Mouse (Mus musculus): ENCODE results near the gene Clec16a. TPM values are rescaled to one million over a fixed set of nuclear protein-coding genes. Genes with fewer than 3 reads are reported as not detected.

Gene Clec16a
- 19.8 and 24.7 TPM in 2 replicates for polyA plus RNA-seq (2012; rRNA removed; ENCODE audit: low replicate concordance)

DNA sequence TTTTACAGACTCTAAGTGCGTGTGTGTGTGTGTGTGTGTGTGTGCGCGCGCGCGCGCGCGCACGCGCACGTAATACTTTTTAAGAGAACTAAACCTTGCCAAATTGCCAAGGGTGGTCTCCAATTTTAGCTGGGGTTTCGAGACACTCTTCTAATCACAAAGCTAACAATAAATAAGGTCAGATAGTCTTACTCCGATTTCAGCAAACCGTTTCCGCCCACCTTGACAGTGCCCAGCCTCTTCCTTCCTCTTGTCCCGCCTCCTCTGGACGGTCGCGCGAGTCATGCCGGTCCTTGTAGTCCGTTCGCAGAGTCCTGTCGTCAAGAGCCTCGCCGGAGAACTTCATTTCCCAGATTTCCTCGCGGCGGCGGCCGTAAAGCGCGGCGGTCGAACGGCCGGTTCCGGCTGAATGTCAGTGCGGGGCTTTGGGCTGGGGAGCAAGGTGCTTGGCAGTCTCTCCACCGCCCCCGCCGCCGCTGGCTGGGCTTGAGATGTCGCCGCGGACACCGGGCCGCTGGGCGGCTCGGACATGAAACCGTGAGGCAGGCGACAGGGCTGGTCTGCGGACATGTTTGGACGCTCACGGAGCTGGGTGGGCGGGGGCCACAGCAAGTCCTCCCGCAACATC is at the start of gene Clec16a:
TSS of gene Clec16a (plus strand) at position 345 of the 628 bp plus-strand sequence.

DNA sequence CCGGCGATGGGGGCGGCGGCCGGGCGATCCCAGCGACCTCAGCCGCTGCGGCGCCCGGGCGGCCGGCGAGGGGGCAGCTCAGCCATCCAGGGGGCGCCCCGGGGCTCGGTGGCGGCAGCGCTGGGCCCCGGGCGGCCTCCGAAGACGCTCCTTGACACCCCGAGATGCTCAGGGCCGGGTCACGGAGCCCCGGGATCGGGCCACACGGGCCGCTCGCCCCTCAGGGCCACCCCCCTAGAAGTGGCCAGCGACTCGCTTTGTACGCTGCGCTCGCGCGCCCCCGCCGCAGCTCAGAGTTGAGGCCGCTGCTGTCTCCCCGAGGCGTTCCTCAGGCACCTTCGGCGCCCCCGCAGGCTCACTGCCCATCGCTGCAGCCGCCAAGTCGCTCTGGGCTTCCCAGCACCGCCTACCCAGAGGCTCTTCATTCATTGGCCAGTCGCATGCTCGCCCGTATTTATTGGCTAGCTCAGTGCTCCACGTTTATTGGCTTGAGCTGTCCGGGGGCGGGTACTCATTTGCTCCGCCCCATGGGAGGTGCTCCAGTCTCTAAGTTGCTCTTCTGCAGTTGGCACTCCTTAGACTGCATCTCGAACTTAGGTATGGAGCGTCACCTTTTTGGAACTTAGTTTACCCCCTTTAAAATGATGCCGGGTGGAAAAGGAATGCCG is 2.3 kb upstream of the Clec16a start, which contains the start of gene Dexi:
TSS of gene Dexi (minus strand) at position 357 of the 668 bp plus-strand sequence.

DNA sequence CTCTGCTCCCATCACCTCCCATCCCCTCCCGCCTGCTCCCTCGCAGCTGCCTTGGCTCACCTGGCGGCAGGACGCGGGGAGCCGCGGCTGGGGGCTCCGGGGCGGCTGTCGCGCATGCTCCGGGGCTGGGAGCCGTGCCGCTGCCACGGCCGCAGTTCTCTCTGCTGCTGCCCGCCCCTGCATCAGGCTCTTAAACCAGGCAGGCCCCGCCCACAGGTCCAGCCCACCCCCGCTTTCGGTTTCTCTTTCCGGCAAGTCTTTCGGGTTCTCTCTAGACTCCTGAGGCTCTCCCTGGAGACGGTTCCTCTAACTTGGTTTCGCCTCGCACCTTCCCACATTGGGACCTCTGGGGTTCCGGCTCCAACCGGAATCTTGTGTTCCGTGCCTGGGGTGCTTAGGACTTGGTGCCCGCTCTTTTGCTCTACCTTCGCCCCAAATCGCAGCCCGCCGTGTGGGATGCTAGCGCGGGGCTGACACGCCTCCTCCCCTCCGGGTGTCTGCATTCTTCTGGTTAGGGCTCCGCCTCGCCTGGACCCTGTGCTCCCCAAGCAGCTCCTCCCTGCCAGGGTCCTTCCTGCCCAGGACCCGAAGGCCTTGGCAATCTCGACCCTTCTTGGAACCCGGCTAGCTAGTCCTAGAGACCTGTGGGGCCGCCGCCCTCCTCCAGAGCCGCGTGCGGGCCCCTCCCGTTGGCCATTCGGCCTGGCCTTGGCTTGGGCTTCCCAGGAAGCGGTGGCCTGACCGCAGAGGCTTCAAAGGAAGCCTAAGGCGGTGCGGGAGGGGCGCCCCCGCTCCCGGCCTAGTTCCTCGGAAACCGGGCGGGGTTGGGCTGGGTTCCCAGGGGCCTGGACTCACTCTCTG is 240.5 kb downstream of the Clec16a start, which contains the start of gene Socs1:
TSS of gene Socs1 (minus strand) at position 166 of the 861 bp plus-strand sequence.

DNA sequence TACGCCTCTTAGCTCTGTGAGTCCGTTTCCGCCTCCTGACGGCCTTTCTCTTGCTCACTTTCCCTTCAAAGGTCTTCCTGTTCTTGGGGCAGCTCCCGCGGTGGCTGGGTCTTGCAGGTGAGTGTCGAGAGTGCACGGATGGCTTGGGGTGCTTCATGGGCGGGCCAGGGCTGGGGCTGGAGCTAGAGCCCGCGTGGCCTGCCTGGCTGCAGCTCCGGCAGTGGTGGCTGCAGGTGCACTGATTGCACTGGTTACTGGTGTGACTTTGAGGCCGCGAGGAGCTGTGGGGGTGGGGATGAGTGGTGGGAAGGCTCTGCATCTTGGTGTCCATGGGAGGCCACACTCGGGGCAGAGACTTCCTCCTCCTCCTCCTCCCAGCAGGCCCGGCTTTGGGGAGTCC is 243.1 kb downstream of the Clec16a start, which contains the start of gene Tnp2:
TSS of gene Tnp2 (minus strand) at position 390 of the 400 bp plus-strand sequence.

DNA sequence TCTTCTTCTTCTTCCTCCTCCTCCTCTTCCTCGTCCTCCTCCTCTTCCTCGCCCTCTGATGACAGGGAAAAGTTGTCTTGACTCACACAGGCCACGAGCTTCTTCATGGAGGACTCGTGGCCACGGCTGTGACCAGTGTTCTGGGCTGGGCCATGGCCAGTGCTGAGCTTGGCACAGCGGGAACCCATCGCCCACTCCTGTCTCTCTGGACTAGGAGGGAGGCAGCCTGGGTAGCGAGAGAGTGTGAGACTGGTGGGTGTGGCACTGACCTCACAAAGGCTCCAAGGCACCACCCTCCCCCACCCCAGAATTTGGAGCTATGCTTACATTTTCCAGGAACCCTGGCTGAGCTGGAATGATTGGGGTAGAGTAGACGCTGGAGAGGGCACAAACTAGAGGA is 245.6 kb downstream of the Clec16a start, which contains the start of gene Prm3:
TSS of gene Prm3 (minus strand) at position 213 of the 400 bp plus-strand sequence.

Other genes starting within 250 kb of the Clec16a start
- gene Emp2, start 231.4 kb upstream of the Clec16a start, polyA plus RNA-seq (2012; rRNA removed; ENCODE audit: low replicate concordance), result 33.1 and 106 TPM in 2 replicates
- 0.10 and 0.69 TPM in 2 replicates for gene Tekt5, start 149.8 kb upstream of the Clec16a start, polyA plus RNA-seq (2012; rRNA removed; ENCODE audit: low replicate concordance)
- 22.0 and 41.9 TPM in 2 replicates for gene Nubp1, start 133.4 kb upstream of the Clec16a start, polyA plus RNA-seq (2012; rRNA removed; ENCODE audit: low replicate concordance)
- gene Tvp23a, start 98.0 kb upstream of the Clec16a start, polyA plus RNA-seq (2012; rRNA removed; ENCODE audit: low replicate concordance), result 2.3 and 10.4 TPM in 2 replicates
- gene Ciita, start 65.3 kb upstream of the Clec16a start, polyA plus RNA-seq (2012; rRNA removed; ENCODE audit: low replicate concordance), result 5.9 and 8.8 TPM in 2 replicates
- gene Dexi, start 2.3 kb upstream of the Clec16a start, polyA plus RNA-seq (2012; rRNA removed; ENCODE audit: low replicate concordance), result 32.2 and 57.5 TPM in 2 replicates
- 2.0 and 16.1 TPM in 2 replicates for gene Socs1, start 240.2 kb downstream of the Clec16a start, polyA plus RNA-seq (2012; rRNA removed; ENCODE audit: low replicate concordance)
- gene Tnp2, start 243.3 kb downstream of the Clec16a start, polyA plus RNA-seq (2012; rRNA removed; ENCODE audit: low replicate concordance), result 0.48 TPM in 1 of 2 replicates, not detected in the other
- not detected in 2 replicates for gene Prm3, start 245.6 kb downstream of the Clec16a start, polyA plus RNA-seq (2012; rRNA removed; ENCODE audit: low replicate concordance)

Measured in subcutaneous adipose tissue, adult 2 months (tissue).